Mouse (Mus musculus) heart, embryonic 10.5 days (tissue): ENCODE measurements around the gene AI464131. TPM values are rescaled to one million over a fixed set of nuclear protein-coding genes. Genes with fewer than 3 reads are reported as not detected.

Experiments used
- DNase-seq: peaks from one replicate; pipeline ENCODE4 v3.0.0-alpha.2; 2017; ENCODE audit warnings: low spot score
- H3K27ac ChIP-seq: fragments of 300-500 bp; sonication (generic); 2 replicates; pipeline ENCODE4 v1.5.1; 2016; ENCODE audit warnings: mild to moderate bottlenecking
- H3K27me3 ChIP-seq: fragments of 300-500 bp; sonication (generic); 2 replicates; pipeline ENCODE4 v1.6.1; 2016; ENCODE audit warnings: mild to moderate bottlenecking; ENCODE audit not compliant: poor library complexity, insufficient read depth, severe bottlenecking
- H3K36me3 ChIP-seq: fragments of 300-500 bp; sonication (generic); 2 replicates; pipeline ENCODE4 v1.6.1; 2016; ENCODE audit warnings: mild to moderate bottlenecking, moderate library complexity
- H3K4me1 ChIP-seq: fragments of 300-500 bp; sonication (generic); 2 replicates; pipeline ENCODE4 v1.6.1; 2016; ENCODE audit warnings: mild to moderate bottlenecking
- H3K4me3 ChIP-seq: fragments of 300-500 bp; sonication (generic); 2 replicates; pipeline ENCODE4 v1.5.1; 2016; ENCODE audit warnings: mild to moderate bottlenecking, moderate library complexity
- H3K9me3 ChIP-seq: fragments of 300-500 bp; sonication (generic); 2 replicates; pipeline ENCODE4 v1.6.1; 2016; ENCODE audit warnings: mild to moderate bottlenecking, moderate library complexity
- WGBS: fragments of 180-500 bp; shearing (Covaris S2); methylation state at CpG from one replicate; pipeline ENCODE4 v1.1.7; 2016; 5-methylcytosine and 5-hydroxymethylcytosine counted together
- polyA plus RNA-seq: library from polyadenylated mRNA; unstranded; fragments of >200 nt; fragmentation: Nextera tagmentation; extraction: Ambion mirVana; gene quantifications from 2 replicates; pipeline ENCODE4 v1.2.1, GENCODE M21; 2016

Gene AI464131
- polyA plus RNA-seq, 1 experiment from 2014 or later, result 3.2 TPM

- DNase-seq, result no peak
- Histone ChIP-seq H3K27ac (no peak overlapping the region), H3K9me3 (no peaks in the 10 kb centered on the region), H3K27me3 (peaks cover 81% of the 10 kb centered on the region), H3K4me3 (no peak overlapping the region), H3K4me1 (peaks cover 36% of the 10 kb centered on the region), H3K36me3 (no peaks in the 10 kb centered on the region)
- WGBS, result 68% methylated on average over 4 of the region's 4 CpGs
Measured at GRCm38 (mm10) chr4:41500787-41501186, 2.1 kb downstream of the AI464131 start.

- DNase-seq, result no peak
- no peaks in the 10 kb centered on the region for H3K36me3 ChIP-seq
- H3K4me1 ChIP-seq, result peaks cover 36% of the 10 kb centered on the region
- WGBS, result 55% methylated on average over 8 of the region's 8 CpGs
- no peaks in the 10 kb centered on the region for H3K9me3 ChIP-seq
- H3K27me3 ChIP-seq, result peaks cover 83% of the 10 kb centered on the region
- no peak overlapping the region for H3K4me3 ChIP-seq
- no peak overlapping the region for H3K27ac ChIP-seq
Measured at GRCm38 (mm10) chr4:41499619-41500018, 3.3 kb downstream of the AI464131 start.

- H3K36me3 ChIP-seq, result no peaks in the 10 kb centered on the region
- H3K27ac ChIP-seq, result no peak overlapping the region
- 2% methylated on average over 43 of the region's 43 CpGs for WGBS
- no peak for DNase-seq
- H3K27me3 ChIP-seq, result peaks cover 87% of the 10 kb centered on the region
- peak overlapping the region; percentile 56 for H3K4me3 ChIP-seq
- H3K4me1 ChIP-seq, result peaks cover 36% of the 10 kb centered on the region
- no peaks in the 10 kb centered on the region for H3K9me3 ChIP-seq
Measured at GRCm38 (mm10) chr4:41498921-41499391, 3.9 kb downstream of the AI464131 start.

- H3K36me3 ChIP-seq, result no peaks in the 10 kb centered on the region
- peaks cover 35% of the 10 kb centered on the region for H3K4me1 ChIP-seq
- DNase-seq, result no peak
- WGBS, result 7% methylated on average over 72 of the region's 72 CpGs
- H3K27me3 ChIP-seq, result peaks cover 94% of the 10 kb centered on the region
- H3K4me3 ChIP-seq, result peak overlapping the region; percentile 56
- 0 out of 2 replicates have a peak overlapping the region, but pooled peaks have one; percentile 52 for H3K27ac ChIP-seq
- H3K9me3 ChIP-seq, result no peaks in the 10 kb centered on the region
Measured at GRCm38 (mm10) chr4:41497995-41498845, 4.7 kb downstream of the AI464131 start.

- DNase-seq, result no peak
- WGBS, result 1% methylated on average over 34 of the region's 34 CpGs
- Histone ChIP-seq H3K27me3 (peaks cover 94% of the 10 kb centered on the region), H3K4me1 (peaks cover 29% of the 10 kb centered on the region), H3K9me3 (no peaks in the 10 kb centered on the region), H3K4me3 (peak overlapping the region; percentile 56), H3K27ac (0 out of 2 replicates have a peak overlapping the region, but pooled peaks have one; percentile 52), H3K36me3 (no peaks in the 10 kb centered on the region)
Measured at GRCm38 (mm10) chr4:41497579-41497978, 5.3 kb downstream of the AI464131 start.

GRCm38 (mm10) chr4:41497046-41497445 lies 5.8 kb downstream of the AI464131 start:
- no peak overlapping the region for H3K4me3 ChIP-seq
- no peaks in the 10 kb centered on the region for H3K36me3 ChIP-seq
- DNase-seq, result no peak
- 35% methylated on average over 5 of the region's 5 CpGs for WGBS
- H3K27me3 ChIP-seq, result peaks cover 89% of the 10 kb centered on the region
- no peaks in the 10 kb centered on the region for H3K9me3 ChIP-seq
- H3K4me1 ChIP-seq, result peaks cover 24% of the 10 kb centered on the region
- no peak overlapping the region for H3K27ac ChIP-seq

- DNase-seq, result no peak
- H3K4me3 ChIP-seq, result no peak overlapping the region
- WGBS, result 81% methylated on average over 11 of the region's 11 CpGs
- H3K27ac ChIP-seq, result no peak overlapping the region
- H3K9me3 ChIP-seq, result no peaks in the 10 kb centered on the region
- peaks cover 23% of the 10 kb centered on the region for H3K4me1 ChIP-seq
- H3K27me3 ChIP-seq, result peaks cover 77% of the 10 kb centered on the region
- H3K36me3 ChIP-seq, result no peaks in the 10 kb centered on the region
Measured at GRCm38 (mm10) chr4:41495850-41496249, 7.0 kb downstream of the AI464131 start.

GRCm38 (mm10) chr4:41495076-41495475 lies 7.8 kb downstream of the AI464131 start:
- H3K27ac ChIP-seq, result no peak overlapping the region
- WGBS, result 77% methylated on average over 4 of the region's 4 CpGs
- DNase-seq, result no peak
- no peaks in the 10 kb centered on the region for H3K36me3 ChIP-seq
- peaks cover 23% of the 10 kb centered on the region for H3K4me1 ChIP-seq
- H3K4me3 ChIP-seq, result no peak overlapping the region
- H3K9me3 ChIP-seq, result no peaks in the 10 kb centered on the region
- peaks cover 69% of the 10 kb centered on the region for H3K27me3 ChIP-seq

GRCm38 (mm10) chr4:41494378-41494777 lies 8.5 kb downstream of the AI464131 start:
- DNase-seq, result no peak
- H3K36me3 ChIP-seq, result no peaks in the 10 kb centered on the region
- H3K9me3 ChIP-seq, result no peaks in the 10 kb centered on the region
- H3K27ac ChIP-seq, result no peak overlapping the region
- 42% methylated on average over 3 of the region's 3 CpGs for WGBS
- H3K4me1 ChIP-seq, result peaks cover 23% of the 10 kb centered on the region
- peaks cover 62% of the 10 kb centered on the region for H3K27me3 ChIP-seq
- no peak overlapping the region for H3K4me3 ChIP-seq

GRCm38 (mm10) chr4:41493464-41494116 lies 9.3 kb downstream of the AI464131 start:
- 73% methylated on average over 3 of the region's 3 CpGs for WGBS
- peaks cover 15% of the 10 kb centered on the region for H3K4me1 ChIP-seq

GRCm38 (mm10) chr4:41492951-41493350 lies 9.9 kb downstream of the AI464131 start:
- Histone ChIP-seq H3K27ac (no peak overlapping the region), H3K4me1 (peaks cover 9% of the 10 kb centered on the region), H3K36me3 (no peaks in the 10 kb centered on the region), H3K4me3 (no peak overlapping the region), H3K27me3 (peaks cover 48% of the 10 kb centered on the region), H3K9me3 (no peaks in the 10 kb centered on the region)
- 76% methylated on average over 7 of the region's 7 CpGs for WGBS
- DNase-seq, result no peak

More at GRCm38 (mm10) chr4:41493464-41494116, 9.3 kb downstream of the AI464131 start:
- Histone ChIP-seq H3K27ac (no peak overlapping the region), H3K4me3 (no peak overlapping the region), H3K36me3 (no peaks in the 10 kb centered on the region), H3K27me3 (peaks cover 55% of the 10 kb centered on the region), H3K9me3 (no peaks in the 10 kb centered on the region)
- no peak for DNase-seq

GRCm38 (mm10) chr4:41481601-41482017 lies 21.3 kb downstream of the AI464131 start:
- H3K27ac ChIP-seq, result no peak overlapping the region
- WGBS, result 70% methylated on average over 6 of the region's 6 CpGs
- no peak for DNase-seq

GRCm38 (mm10) chr4:41480254-41480653 lies 22.6 kb downstream of the AI464131 start:
- Histone ChIP-seq H3K9me3 (no peaks in the 10 kb centered on the region), H3K4me1 (no peaks in the 10 kb centered on the region), H3K27ac (no peak overlapping the region), H3K36me3 (peaks cover 29% of the 10 kb centered on the region), H3K27me3 (no peaks in the 10 kb centered on the region), H3K4me3 (no peak overlapping the region)
- DNase-seq, result no peak
- WGBS, result 84% methylated on average over 8 of the region's 8 CpGs

More at GRCm38 (mm10) chr4:41481601-41482017, 21.3 kb downstream of the AI464131 start:
- H3K27me3 ChIP-seq, result no peaks in the 10 kb centered on the region
- peaks cover 29% of the 10 kb centered on the region for H3K36me3 ChIP-seq
- no peak overlapping the region for H3K4me3 ChIP-seq
- no peaks in the 10 kb centered on the region for H3K4me1 ChIP-seq
- H3K9me3 ChIP-seq, result no peaks in the 10 kb centered on the region
